In genomic region chr1:177448921-177449320, GRCm38 (mm10) we compare ENCODE assay signal across 12 mouse cellular contexts. TPM values are rescaled to one million over a fixed set of nuclear protein-coding genes. Genes with fewer than 3 reads are reported as not detected.
DNase-seq lines count a peak whose midpoint lies in the region; ATAC-seq and TF ChIP-seq lines count a peak whose summit lies in the region.
"Had no signal": no experiment of that assay in that cellular context is flagged by ENCODE, and none has a peak within 500 bp of the region (broad histone marks: within the 10 kb centered on the region; RNA-seq: fewer than 3 reads in every experiment).

No protein-coding gene starts in this region.

- DNase-seq in cerebellum, adult 2 months, result no peak
- no peak for DNase-seq in cerebellum, adult 9-11 months
- DNase-seq in forebrain, embryonic 10.5 days (ENCODE audit: extremely low spot score, low spot score), result no peak
- DNase-seq in adrenal gland, adult 8-10 months, result no peak
- no peak for DNase-seq in stomach, postnatal 0 days (ENCODE audit: low spot score)
- no peak for DNase-seq in lung, postnatal 4 days
- DNase-seq: gastrocnemius, postnatal 36 days; lung, adult 18-20 months had no signal

- no peak overlapping the region for H3K9ac ChIP-seq in hindbrain, embryonic 12.5 days
- no peak overlapping the region for H3K9ac ChIP-seq in midbrain, embryonic 15.5 days
- H3K9ac ChIP-seq in stomach, postnatal 0 days (ENCODE audit: low read length), result no peak overlapping the region
- H3K9ac ChIP-seq: embryonic facial prominence, embryonic 15.5 days; heart, embryonic 13.5 days had no signal

- H3K4me3 ChIP-seq in cerebellum, adult 2 months (replicated peaks; ENCODE audit: insufficient read depth, low read depth, low read length), result peak overlapping the region; percentile 58
- H3K4me3 ChIP-seq in forebrain, embryonic 10.5 days, result peak overlapping the region; percentile 33; the same call in 1 of the 2 replicates
- peak overlapping the region; percentile 28 for H3K4me3 ChIP-seq in hindbrain, embryonic 12.5 days
- 0 out of 2 replicates have a peak overlapping the region, but pooled peaks have one; percentile 8 for H3K4me3 ChIP-seq in midbrain, embryonic 15.5 days
- no peak overlapping the region for H3K4me3 ChIP-seq in stomach, postnatal 0 days (ENCODE audit: low read depth, low read length)
- H3K4me3 ChIP-seq: embryonic facial prominence, embryonic 15.5 days; heart, embryonic 13.5 days had no signal

- no peak for ATAC-seq in hindbrain, embryonic 12.5 days (ENCODE audit: low FRiP score)
- no peak for ATAC-seq in midbrain, embryonic 15.5 days (replicated peaks)
- no peak for ATAC-seq in stomach, postnatal 0 days (ENCODE audit: low FRiP score, low TSS enrichment)

- no peak for TF ChIP-seq POLR2A in cerebellum, adult 2 months (IDR thresholded peaks at IDR 0.05; ENCODE audit: borderline replicate concordance, insufficient read depth, low read length)

- WGBS in cerebellum, adult 2 months, result 7% methylated on average over 2 of the region's 2 CpGs
- WGBS in forebrain, embryonic 10.5 days, result 39% methylated on average over 2 of the region's 2 CpGs
- whole genome bisulfite sequencing in hindbrain, embryonic 12.5 days, result 27% methylated on average over 2 of the region's 2 CpGs
- WGBS in midbrain, embryonic 15.5 days, result 31% methylated on average over 2 of the region's 2 CpGs
- WGBS in stomach, postnatal 0 days, result 60% methylated on average over 2 of the region's 2 CpGs

- H3K27me3 ChIP-seq in cerebellum, adult 2 months (ENCODE audit: control insufficient read depth, insufficient read depth, low read length), result no peaks in the 10 kb centered on the region
- no peaks in the 10 kb centered on the region for H3K27me3 ChIP-seq in forebrain, embryonic 10.5 days (ENCODE audit: poor library complexity, severe bottlenecking)
- H3K27me3 ChIP-seq in hindbrain, embryonic 12.5 days, result no peaks in the 10 kb centered on the region
- no peaks in the 10 kb centered on the region for H3K27me3 ChIP-seq in midbrain, embryonic 15.5 days (replicated peaks)
- no peaks in the 10 kb centered on the region for H3K27me3 ChIP-seq in stomach, postnatal 0 days (ENCODE audit: control insufficient read depth, insufficient read depth, low read length)
- H3K27me3 ChIP-seq: embryonic facial prominence, embryonic 15.5 days; heart, embryonic 13.5 days had no signal

- TF ChIP-seq EP300 in stomach, postnatal 0 days (optimal IDR thresholded peaks at IDR 0.05), result no peak

- TF ChIP-seq CTCF in cerebellum, adult 2 months (IDR thresholded peaks at IDR 0.05; ENCODE audit: borderline replicate concordance, insufficient read depth, low read depth, low read length), result no peak
- no peak for TF ChIP-seq CTCF in stomach, postnatal 0 days (IDR thresholded peaks at IDR 0.05; ENCODE audit: low read depth)

- H3K36me3 ChIP-seq in forebrain, embryonic 10.5 days (replicated peaks), result peaks cover 29% of the 10 kb centered on the region
- peaks cover 12% of the 10 kb centered on the region for H3K36me3 ChIP-seq in hindbrain, embryonic 12.5 days
- H3K36me3 ChIP-seq in midbrain, embryonic 15.5 days (replicated peaks), result no peaks in the 10 kb centered on the region
- H3K36me3 ChIP-seq in stomach, postnatal 0 days (ENCODE audit: control insufficient read depth, insufficient read depth, low read length), result peaks cover 11% of the 10 kb centered on the region

- no peaks in the 10 kb centered on the region for H3K9me3 ChIP-seq in forebrain, embryonic 10.5 days
- H3K9me3 ChIP-seq in hindbrain, embryonic 12.5 days (replicated peaks), result no peaks in the 10 kb centered on the region
- H3K9me3 ChIP-seq in midbrain, embryonic 15.5 days, result no peaks in the 10 kb centered on the region
- no peaks in the 10 kb centered on the region for H3K9me3 ChIP-seq in stomach, postnatal 0 days (ENCODE audit: control insufficient read depth, low read length)
- H3K9me3 ChIP-seq: embryonic facial prominence, embryonic 15.5 days; heart, embryonic 13.5 days had no signal

- H3K4me2 ChIP-seq in hindbrain, embryonic 12.5 days (replicated peaks), result peak overlapping the region; percentile 74
- no peak overlapping the region for H3K4me2 ChIP-seq in midbrain, embryonic 15.5 days
- no peak overlapping the region for H3K4me2 ChIP-seq in stomach, postnatal 0 days (replicated peaks; ENCODE audit: low read depth)
- H3K4me2 ChIP-seq: embryonic facial prominence, embryonic 15.5 days; heart, embryonic 13.5 days had no signal

- H3K4me1 ChIP-seq in cerebellum, adult 2 months (ENCODE audit: control insufficient read depth, insufficient read depth, low read length), result no peaks in the 10 kb centered on the region
- H3K4me1 ChIP-seq in forebrain, embryonic 10.5 days, result peaks cover 99% of the 10 kb centered on the region
- peaks cover 45% of the 10 kb centered on the region for H3K4me1 ChIP-seq in hindbrain, embryonic 12.5 days
- H3K4me1 ChIP-seq in midbrain, embryonic 15.5 days, result peaks cover 43% of the 10 kb centered on the region
- no peaks in the 10 kb centered on the region for H3K4me1 ChIP-seq in stomach, postnatal 0 days (replicated peaks; ENCODE audit: control insufficient read depth, insufficient read depth)

- peak overlapping the region; percentile 79; the same call in 1 of the 2 replicates for H3K27ac ChIP-seq in cerebellum, adult 2 months (ENCODE audit: insufficient read depth, low read length)
- peak overlapping the region; percentile 35; the same call in 1 of the 2 replicates for H3K27ac ChIP-seq in forebrain, embryonic 10.5 days
- peak overlapping the region; percentile 40; the same call in 1 of the 2 replicates for H3K27ac ChIP-seq in hindbrain, embryonic 12.5 days
- no peak overlapping the region for H3K27ac ChIP-seq in midbrain, embryonic 15.5 days
- H3K27ac ChIP-seq in stomach, postnatal 0 days (replicated peaks), result no peak overlapping the region
- H3K27ac ChIP-seq: embryonic facial prominence, embryonic 15.5 days; heart, embryonic 13.5 days had no signal

RNA-seq across cellular contexts. Expression of gene Zbtb18, which starts 6.8 kb away (rescaled TPM):
- polyA plus RNA-seq in cerebellum, adult 2 months (2012; rRNA removed), result 193 and 234 TPM in 2 replicates
- polyA plus RNA-seq in forebrain, embryonic 10.5 days (2016; fragmentation: Nextera tagmentation; extraction: Ambion mirVana), result 2.1 and 3.0 TPM in 2 replicates
- polyA plus RNA-seq in hindbrain, embryonic 12.5 days (2016; fragmentation: Nextera tagmentation; extraction: Ambion mirVana), result 10.0 and 10.8 TPM in 2 replicates
- 7.0 and 9.7 TPM in 2 replicates for polyA plus RNA-seq in midbrain, embryonic 15.5 days (2015; fragmentation: Nextera tagmentation; extraction: Ambion mirVana)
- total RNA-seq in adrenal gland, adult 8-10 months (2022), result 10 to 100 TPM; 16.0 to 25.7 (median 20.7) TPM
- polyA plus RNA-seq in stomach, postnatal 0 days (2015; fragmentation: Nextera tagmentation; extraction: Ambion mirVana), result 1.4 and 1.6 TPM in 2 replicates

Comparison
In these comparisons a context has a peak if more than half of its experiments do, and no peak if none do; other contexts are left out.
1. H3K27ac ChIP-seq: peak in cerebellum, adult 2 months (single experiment), forebrain, embryonic 10.5 days (single experiment) and hindbrain, embryonic 12.5 days (single experiment); none in midbrain, embryonic 15.5 days (single experiment) and stomach, postnatal 0 days (single experiment).
2. RNA of gene Zbtb18, which starts 6.8 kb away (polyA plus RNA-seq): 193 to 234 TPM in cerebellum, adult 2 months; 10.0 to 10.8 TPM in hindbrain, embryonic 12.5 days, 7.0 to 9.7 TPM in midbrain, embryonic 15.5 days, 2.1 to 3.0 TPM in forebrain, embryonic 10.5 days and 1.4 to 1.6 TPM in stomach, postnatal 0 days; every median in the first group is over 10 times any median in the second.